Mouse (Mus musculus) thymus, postnatal 0 days (tissue): Measurements from ENCODE around the gene Dtx4. TPM values are rescaled to one million over a fixed set of nuclear protein-coding genes. Genes with fewer than 3 reads are reported as not detected.

ENCODE experiments used
- DNase-seq: peaks from one replicate; pipeline ENCODE4 v3.0.0-alpha.2; 2015; ENCODE audit warnings: low spot score
- polyA plus RNA-seq: library from polyadenylated mRNA; unstranded; fragments of >200 nt; fragmentation: Nextera tagmentation; extraction: Ambion mirVana; gene quantifications from 2 replicates; pipeline ENCODE4 v1.2.1, GENCODE M21; 2015

Dtx4 gene
- polyA plus RNA-seq, 1 experiment from 2014 or later = 3.4 TPM

GRCm38 (mm10) chr19:12420555-12420954 lies 80.7 kb downstream of the Dtx4 start:
- DNase-seq = no peak

GRCm38 (mm10) chr19:12418312-12418711 lies 82.9 kb downstream of the Dtx4 start:
- DNase-seq = no peak

- no peak for DNase-seq
Observed at GRCm38 (mm10) chr19:12417361-12417760, 83.9 kb downstream of the Dtx4 start, which contains the start of gene Olfr1441. Gene Olfr1441, plus strand, starts transcription at chr19:12417433.

Other genes with a start within 250 kb of the Dtx4 start
- not detected in 2 replicates for gene Olfr235, start 240.4 kb downstream of the Dtx4 start, polyA plus RNA-seq
- not detected in 2 replicates for gene Olfr1434, start 221.6 kb downstream of the Dtx4 start, polyA plus RNA-seq
- not detected in 2 replicates for gene Olfr1436, start 202.3 kb downstream of the Dtx4 start, polyA plus RNA-seq
- not detected in 2 replicates for gene Olfr1437, start 176.4 kb downstream of the Dtx4 start, polyA plus RNA-seq
- gene Olfr1438-ps1, start 165.5 kb downstream of the Dtx4 start, polyA plus RNA-seq = not detected in 2 replicates
- not detected in 2 replicates for gene Olfr1440, start 114.2 kb downstream of the Dtx4 start, polyA plus RNA-seq
- gene Olfr1441, start 84.0 kb downstream of the Dtx4 start, polyA plus RNA-seq = not detected in 2 replicates
- not detected in 2 replicates for gene Pfpl, start 73.5 kb downstream of the Dtx4 start, polyA plus RNA-seq
- gene Mpeg1, start 40.7 kb downstream of the Dtx4 start, polyA plus RNA-seq = 2.6 and 2.9 TPM in 2 replicates
- 32.3 and 35.0 TPM in 2 replicates for gene Fam111a, start 44.3 kb upstream of the Dtx4 start, polyA plus RNA-seq
- gene Gm4952, start 98.5 kb upstream of the Dtx4 start, polyA plus RNA-seq = 0.12 TPM in 1 of 2 replicates, not detected in the other
- gene Glyat, start 131.9 kb upstream of the Dtx4 start, polyA plus RNA-seq = 0.07 and 0.17 TPM in 2 replicates
- not detected in 2 replicates for gene Olfr1442, start 169.0 kb upstream of the Dtx4 start, polyA plus RNA-seq
- not detected in 2 replicates for gene Olfr1443, start 176.7 kb upstream of the Dtx4 start, polyA plus RNA-seq
- gene Keg1, start 194.3 kb upstream of the Dtx4 start, polyA plus RNA-seq = not detected in 2 replicates